Mouse (Mus musculus): ENCODE results near the gene Zfp668.

Zfp668 gene

GRCm38 (mm10) chr7:127840886-127841285 lies 35.7 kb downstream of the Zfp668 start:
- DNase-seq = peak; percentile 88

DNA sequence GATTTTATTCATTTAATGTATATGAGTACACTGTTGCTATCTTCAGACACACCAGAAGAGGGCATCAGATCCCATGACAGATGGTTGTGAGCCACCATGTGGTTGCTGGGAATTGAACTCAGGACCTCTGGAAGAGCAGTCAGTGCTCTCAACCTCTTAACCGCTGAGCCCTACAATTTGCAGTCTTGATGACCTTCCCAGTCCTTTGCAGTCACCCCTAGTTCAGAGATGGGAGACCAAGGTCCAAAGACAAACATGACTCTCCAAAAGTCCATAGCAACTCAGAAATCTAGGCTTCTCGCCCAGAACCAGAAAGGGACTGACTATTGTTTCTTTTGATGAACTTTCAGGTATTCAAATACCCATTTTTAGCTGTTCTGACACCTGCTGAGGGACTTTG lies 36.6 kb downstream of the Zfp668 start:
- peak; percentile 52 for DNase-seq

- peak; percentile 43 for DNase-seq
Measured at GRCm38 (mm10) chr7:127837878-127838277, 38.8 kb downstream of the Zfp668 start.

DNA sequence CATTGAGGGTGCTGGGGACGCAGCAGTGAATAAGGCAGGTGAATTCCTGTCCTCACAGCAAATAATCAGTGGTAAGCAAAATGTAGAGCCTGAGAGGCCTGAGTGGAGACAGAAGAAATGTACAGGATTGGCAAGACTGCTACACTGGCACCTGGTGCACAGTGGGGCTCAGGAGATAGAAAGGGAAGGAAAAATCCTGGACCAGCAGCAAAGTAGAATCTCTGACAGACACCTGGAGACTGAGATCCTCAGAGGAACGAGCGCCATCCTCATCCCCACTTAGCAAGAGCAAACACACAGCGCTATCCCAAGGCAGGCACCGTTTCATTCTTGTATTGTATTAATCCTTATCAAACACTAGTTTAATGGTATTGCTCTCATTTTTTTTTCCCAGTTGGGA lies 39.2 kb downstream of the Zfp668 start:
- DNase-seq = peak; percentile 67

GRCm38 (mm10) chr7:127835550-127835949 lies 41.1 kb downstream of the Zfp668 start:
- no peak for DNase-seq

DNA sequence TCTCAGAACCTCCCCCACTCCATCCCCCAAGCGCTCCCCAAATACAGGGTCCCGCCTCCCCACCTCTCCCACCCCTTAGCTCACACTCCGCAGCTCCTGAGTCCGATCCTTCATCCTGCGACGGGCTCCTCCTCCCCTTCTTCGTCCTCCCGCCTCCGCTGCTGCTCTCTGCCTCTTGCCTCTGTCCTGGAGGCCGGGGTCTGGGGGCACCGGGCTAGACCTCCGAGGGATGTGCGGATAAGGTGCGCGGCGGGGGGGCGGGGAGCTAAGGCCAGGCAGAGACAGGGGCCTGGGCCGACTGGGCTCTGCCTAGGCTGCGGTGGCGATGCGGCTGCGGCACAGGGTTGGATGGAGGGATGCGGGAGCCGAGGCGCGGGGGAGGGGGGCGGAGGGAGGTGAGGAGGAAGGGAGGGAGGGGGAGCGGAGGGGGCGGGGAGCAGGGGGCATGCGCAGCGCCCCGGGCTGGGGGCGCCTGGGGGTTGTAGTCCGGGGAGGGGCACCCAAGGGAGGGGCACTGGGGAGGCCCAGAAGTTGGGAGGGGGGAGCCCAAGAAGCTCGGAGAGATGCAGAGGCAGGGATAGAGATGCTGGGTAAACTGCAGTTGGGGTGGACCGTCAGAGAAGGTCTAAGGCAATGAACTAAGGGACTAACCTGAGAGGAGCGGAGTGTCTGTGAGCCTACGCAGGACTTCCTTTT lies 52.3 kb downstream of the Zfp668 start, which contains the start of the genes Stx4a and Stx1b:
TSS of gene Stx4a (plus strand) at position 119 of the 696 bp plus-strand sequence.
TSS of gene Stx1b (minus strand) at position 374 of the 696 bp plus-strand sequence.
- DNase-seq = peak; percentile 82

DNA sequence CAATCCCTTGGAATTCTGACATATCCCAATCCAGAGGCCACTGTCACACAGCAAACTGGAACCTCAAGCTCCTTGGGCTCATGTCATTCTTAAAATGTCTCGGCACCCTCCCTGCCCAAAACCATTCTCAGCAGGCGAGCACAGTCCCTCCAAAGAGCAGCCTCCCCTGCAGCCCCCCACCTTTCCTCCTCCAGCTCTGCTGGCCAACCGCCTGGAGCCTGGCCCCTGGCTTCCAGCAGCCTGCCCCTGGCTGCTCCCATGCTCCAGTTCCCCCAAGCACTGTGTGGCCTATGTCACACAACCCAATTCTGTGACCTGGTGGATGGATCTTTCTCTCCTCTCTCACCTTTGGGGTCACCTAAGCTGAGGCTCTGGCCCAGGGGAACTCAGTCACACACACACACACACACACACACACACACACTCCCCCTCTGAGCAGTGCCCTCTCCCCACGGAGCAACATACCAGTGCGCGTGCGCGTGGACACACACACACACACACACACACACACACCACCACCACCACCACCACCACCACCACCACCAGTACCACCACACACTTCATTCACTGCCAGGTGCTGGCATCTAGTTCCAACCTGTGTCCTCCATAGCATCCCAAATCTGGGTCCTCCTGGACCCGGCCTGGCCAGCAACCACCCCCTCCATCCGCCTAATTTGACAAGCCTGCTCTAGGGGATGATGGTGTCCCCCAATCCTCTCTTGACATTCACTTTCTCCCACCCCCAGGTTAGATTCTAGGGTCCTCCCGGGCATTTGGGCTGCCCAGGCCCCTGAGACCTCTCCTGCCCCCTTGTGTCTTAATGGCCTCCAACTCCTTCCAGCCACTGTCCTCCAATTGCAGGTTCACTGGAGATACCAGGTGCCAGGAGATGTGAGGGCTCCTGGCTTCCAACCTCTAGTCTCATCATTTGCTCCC lies 53.1 kb downstream of the Zfp668 start:
- DNase-seq = peak; percentile 78

DNA sequence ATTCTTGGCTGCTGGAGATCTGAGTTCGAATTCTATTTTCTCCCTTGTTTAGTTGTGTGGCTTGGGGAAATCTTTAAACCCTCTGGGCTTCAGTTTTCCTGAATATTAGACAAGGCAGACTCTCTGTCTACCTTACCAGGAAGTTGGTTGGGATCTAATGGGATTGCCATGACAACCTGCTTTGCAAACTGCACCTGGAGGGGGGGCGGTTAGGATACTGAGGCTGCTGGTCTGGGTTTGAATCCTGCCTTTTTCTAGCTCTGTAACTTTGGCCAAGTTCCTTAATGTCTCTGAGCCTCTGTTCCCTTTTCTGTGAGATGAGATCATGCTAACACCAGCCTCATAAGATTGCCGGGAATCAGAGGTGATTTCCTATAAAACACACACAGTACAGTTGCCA lies 54.1 kb downstream of the Zfp668 start:
- peak; percentile 53 for DNase-seq

DNA sequence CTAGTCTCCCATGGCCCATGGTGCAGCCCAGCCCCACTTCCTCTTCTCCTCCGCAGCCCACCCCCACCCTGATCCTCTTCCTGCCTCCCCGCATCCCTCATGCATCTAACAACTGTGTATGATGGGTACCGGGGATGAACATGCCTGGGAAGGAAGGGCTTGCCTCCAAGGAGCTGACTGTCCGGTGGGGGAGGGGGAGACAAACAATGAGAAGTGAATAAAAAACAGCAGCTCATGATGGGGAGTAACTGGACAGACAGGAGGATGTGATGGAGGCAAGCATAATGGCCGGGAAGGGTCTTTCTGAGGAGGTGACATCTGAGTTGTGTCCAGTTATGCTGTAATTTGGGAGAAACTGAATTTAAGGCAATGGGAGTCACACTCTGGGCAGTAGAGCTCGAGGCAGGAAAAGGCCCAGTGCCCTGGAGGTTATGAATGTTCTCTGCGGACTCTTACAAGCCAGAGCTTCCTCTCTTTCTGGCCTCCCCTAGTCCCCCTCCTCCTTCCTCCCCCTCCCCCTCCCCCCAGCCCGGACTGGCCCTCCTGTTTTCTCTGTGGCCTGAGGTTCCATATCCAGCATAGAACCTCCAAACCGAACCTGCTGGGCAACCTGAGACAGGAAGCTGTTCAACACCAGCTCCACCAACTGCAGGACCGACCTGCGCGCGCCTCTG lies 55.7 kb downstream of the Zfp668 start:
- peak; percentile 57 for DNase-seq

DNA sequence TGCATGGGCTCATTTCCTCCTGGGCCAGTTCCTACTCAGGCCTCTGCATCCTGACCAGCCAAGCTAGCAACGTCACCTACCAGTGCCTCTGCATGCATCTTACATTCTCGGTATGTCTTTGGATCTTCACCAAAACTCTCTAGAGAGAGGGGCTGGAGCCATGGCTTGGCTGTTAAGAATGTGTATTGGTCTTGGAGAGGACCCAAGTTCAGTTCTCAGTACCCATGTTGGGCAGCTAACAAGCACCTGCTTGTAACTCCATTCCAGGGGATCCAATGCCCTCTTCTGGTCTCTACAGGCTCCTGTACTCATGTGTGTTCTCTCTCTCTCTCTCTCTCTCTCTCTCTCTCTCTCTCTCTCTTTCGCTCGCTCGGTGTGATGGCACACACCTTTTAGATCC lies 58.9 kb downstream of the Zfp668 start:
- peak; percentile 51 for DNase-seq

DNA sequence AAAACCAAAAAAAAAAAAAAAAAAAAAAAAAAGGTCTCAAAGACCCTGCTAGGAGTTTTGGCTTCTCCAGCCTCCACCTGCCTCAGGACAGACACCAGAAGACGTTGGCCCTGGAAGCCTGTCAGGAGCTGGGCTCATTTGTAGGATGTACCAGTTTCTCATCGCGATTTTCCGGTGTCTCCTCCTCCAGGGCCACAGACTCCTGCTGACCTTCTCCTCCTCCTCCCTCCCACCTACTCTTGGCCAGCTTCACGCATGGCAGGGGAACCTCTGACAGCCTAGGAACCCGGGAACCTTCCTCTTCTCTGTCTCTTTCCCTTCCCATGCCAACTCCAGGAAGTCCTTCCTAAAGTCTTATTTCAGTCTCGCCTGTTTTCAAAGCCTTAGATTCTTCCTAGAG lies 59.6 kb downstream of the Zfp668 start:
- peak; percentile 62 for DNase-seq

DNA sequence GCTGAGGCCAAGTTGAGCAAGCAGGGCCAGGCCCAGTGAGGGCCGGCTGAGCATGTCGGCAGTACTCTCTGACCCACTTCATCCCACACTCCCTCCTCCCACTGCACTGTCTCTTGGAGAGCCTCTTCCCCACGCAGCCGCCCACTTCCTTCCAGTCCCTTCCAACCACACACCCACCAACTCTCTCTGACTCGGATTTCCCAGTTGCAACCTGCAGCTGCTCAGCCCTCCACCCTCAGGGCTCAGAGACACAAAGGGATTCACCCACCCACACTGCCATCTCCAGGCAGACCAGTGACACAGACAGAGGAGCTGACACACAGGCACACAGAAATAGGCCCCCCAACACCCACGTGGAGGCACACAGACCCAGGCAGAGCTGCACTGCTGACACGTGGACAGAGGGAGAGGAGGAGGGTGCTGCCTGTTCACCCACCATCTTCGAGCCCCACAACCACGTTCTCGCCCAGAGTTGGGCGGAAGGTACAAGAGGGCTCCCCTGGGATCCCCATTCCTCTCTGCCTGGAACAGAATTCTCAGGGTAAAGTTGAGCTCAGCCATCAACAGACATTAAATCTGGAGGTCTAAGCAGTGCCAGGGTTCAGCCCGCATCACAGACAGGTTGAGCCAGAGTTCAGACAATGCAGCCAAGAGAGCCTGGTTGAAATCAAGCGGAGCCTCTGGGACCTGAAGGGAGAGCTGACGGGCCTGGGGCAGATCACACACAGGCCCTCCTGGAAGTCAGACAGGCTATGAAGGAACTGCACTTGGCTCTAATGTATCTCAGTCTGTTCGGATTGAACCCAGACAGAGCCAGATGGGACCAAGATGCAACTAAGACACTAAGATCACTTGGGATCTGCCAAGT lies 60.4 kb downstream of the Zfp668 start:
- DNase-seq = peak; percentile 76

GRCm38 (mm10) chr7:127815116-127815665 lies 61.4 kb downstream of the Zfp668 start:
- peak; percentile 52 for DNase-seq

DNA sequence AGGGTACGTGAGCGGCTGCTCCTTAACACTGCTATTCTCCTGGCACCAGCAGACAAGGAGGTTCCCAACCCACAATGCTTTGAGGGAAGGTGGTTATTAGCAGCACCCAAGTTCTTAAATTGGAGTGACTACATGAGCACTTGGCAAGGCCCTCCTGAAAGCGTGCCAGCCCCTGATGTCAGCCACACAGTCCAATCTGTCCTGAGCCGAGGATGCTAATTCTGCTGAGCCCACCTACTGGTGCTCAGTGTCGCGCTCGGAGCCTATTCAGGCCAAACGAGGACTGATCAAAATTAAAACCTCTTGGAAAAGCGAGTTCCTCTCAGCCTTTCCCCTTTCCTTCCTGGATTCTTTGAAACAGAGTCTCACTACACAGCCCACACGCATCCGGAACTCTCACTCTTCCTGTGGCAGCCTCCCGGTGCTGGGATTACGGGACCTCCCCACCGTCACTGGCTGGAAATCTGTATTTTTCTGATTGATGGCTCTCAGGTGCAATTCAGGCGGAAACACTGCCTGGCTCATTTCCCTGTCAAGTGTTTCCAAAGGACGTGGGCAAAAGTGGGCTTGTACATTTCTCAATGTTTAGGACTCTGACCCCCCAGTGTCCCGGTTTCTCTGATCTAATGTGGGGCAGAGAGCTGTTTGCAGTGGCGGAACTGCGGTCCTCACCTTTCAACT lies 62.2 kb downstream of the Zfp668 start:
- peak; percentile 98 for DNase-seq

DNA sequence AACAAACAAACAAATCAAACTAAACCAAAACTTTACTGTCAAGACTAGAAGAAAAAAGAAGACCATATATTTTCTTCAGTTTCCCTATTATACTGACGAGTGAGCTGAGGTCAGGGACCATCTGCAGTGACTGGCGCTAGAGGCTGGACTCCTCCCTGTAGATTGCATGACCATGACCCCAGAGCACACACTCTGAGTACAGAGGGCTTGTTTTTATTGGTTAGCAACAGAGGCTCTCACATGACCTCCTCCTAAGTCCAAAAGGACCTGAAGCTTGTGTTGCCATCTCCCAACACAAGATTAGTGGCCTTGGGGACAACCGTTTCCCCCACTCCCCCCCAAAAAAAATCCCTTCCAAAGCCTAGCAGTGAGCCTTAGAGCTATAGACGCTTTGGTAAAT lies 62.8 kb downstream of the Zfp668 start:
- peak; percentile 45 for DNase-seq

All from cerebellum, adult 9-10 months (tissue).